Mouse (Mus musculus): ENCODE results near the gene Glrx5.

Gene Glrx5

GRCm38 (mm10) chr12:105004956-105005714 is 27.4 kb upstream of the Glrx5 start:
- DNase-seq (ENCODE audit: low spot score): no peak

GRCm38 (mm10) chr12:105005715-105005972 is 26.8 kb upstream of the Glrx5 start:
- DNase-seq (ENCODE audit: low spot score): no peak

- no peak for DNase-seq (ENCODE audit: low spot score)
Observed at GRCm38 (mm10) chr12:105008150-105008549, 24.3 kb upstream of the Glrx5 start.

GRCm38 (mm10) chr12:105008752-105009178 is 23.7 kb upstream of the Glrx5 start:
- DNase-seq (ENCODE audit: low spot score): peak; percentile 73

- peak; percentile 89 for DNase-seq (ENCODE audit: low spot score)
Observed at GRCm38 (mm10) chr12:105009370-105010212, 22.9 kb upstream of the Glrx5 start, which contains the start of gene Syne3. Gene Syne3, minus strand, starts transcription at chr12:105009809.

GRCm38 (mm10) chr12:105010213-105010790 is 22.2 kb upstream of the Glrx5 start:
- DNase-seq (ENCODE audit: low spot score): no peak

- DNase-seq (ENCODE audit: low spot score): no peak
Observed at GRCm38 (mm10) chr12:105011589-105011988, 20.9 kb upstream of the Glrx5 start.

GRCm38 (mm10) chr12:105012314-105012713 is 20.2 kb upstream of the Glrx5 start:
- no peak for DNase-seq (ENCODE audit: low spot score)

- DNase-seq (ENCODE audit: low spot score): peak; percentile 72
Observed at GRCm38 (mm10) chr12:105013065-105013464, 19.4 kb upstream of the Glrx5 start.

GRCm38 (mm10) chr12:105016199-105016598 is 16.3 kb upstream of the Glrx5 start:
- no peak for DNase-seq (ENCODE audit: low spot score)

GRCm38 (mm10) chr12:105016639-105017038 is 15.8 kb upstream of the Glrx5 start:
- no peak for DNase-seq (ENCODE audit: low spot score)

GRCm38 (mm10) chr12:105019359-105020219 is 12.9 kb upstream of the Glrx5 start:
- DNase-seq (ENCODE audit: low spot score): peak; percentile 86

GRCm38 (mm10) chr12:105021441-105022069 is 10.9 kb upstream of the Glrx5 start:
- no peak for DNase-seq (ENCODE audit: low spot score)

GRCm38 (mm10) chr12:105022141-105022540 is 10.3 kb upstream of the Glrx5 start:
- DNase-seq (ENCODE audit: low spot score): no peak

- no peak for DNase-seq (ENCODE audit: low spot score)
Observed at GRCm38 (mm10) chr12:105022776-105023175, 9.7 kb upstream of the Glrx5 start.

- peak; percentile 85 for DNase-seq (ENCODE audit: low spot score)
Observed at GRCm38 (mm10) chr12:105025271-105025946, 7.1 kb upstream of the Glrx5 start.

- DNase-seq (ENCODE audit: low spot score): no peak
Observed at GRCm38 (mm10) chr12:105025947-105026586, 6.4 kb upstream of the Glrx5 start.

GRCm38 (mm10) chr12:105027323-105027991 is 5.0 kb upstream of the Glrx5 start:
- DNase-seq (ENCODE audit: low spot score): peak; percentile 86

GRCm38 (mm10) chr12:105029890-105030289 is 2.6 kb upstream of the Glrx5 start:
- no peak for DNase-seq (ENCODE audit: low spot score)

All from testis, postnatal 10 days (tissue).